Mouse (Mus musculus): ENCODE data around the gene Olfr893.
"Not testable (repeated sequence)": the region's sequence is repeated elsewhere in the genome, so short reads cannot be mapped to it uniquely, and the experiment has no call there.

The Olfr893 gene

DNA sequence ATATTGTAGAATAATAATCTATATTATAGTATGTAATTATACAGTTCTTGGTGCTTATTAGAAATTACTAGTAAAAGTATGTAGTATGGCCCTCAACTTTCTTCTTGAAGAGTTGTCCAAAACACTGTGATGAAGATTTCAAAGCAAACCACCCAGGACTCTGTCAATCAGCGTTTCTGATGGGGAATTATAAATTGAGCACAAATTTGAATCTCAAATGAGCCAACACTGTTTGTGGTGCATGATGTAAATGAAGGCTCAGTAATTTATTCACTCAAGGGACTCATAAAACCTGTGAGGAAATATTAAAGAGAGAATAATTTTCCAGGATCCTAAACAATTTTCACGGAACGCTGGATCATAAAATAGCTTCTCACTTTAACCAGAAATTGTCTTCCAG lies at the start of gene Olfr893:
TSS of gene Olfr893 (plus strand) at position 301 of the 400 bp plus-strand sequence.
- ATAC-seq (ENCODE audit: insufficient number of reproducible peaks, low FRiP score, low TSS enrichment): no peak

DNA sequence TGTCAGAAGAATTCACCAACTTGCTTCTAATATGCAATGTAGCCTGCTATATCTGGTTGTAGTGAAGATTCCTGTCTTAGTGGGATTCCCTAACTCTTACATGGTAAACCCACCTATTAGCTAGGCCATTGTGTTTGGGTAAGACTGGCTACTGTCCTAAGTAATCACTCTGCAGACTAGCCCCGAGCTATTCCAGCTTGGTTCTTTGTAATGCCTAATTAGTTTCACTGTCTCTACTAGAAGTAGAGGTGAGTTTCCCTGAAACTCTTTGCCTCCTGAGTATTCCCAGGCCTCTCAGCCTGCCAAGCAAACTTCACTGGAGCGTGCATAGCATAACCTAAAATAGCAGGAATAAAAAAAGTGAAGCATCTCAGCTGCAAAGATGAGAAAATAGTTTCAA lies 39.8 kb upstream of the Olfr893 start:
- ATAC-seq (ENCODE audit: insufficient number of reproducible peaks, low FRiP score, low TSS enrichment): not testable (repeated sequence)

DNA sequence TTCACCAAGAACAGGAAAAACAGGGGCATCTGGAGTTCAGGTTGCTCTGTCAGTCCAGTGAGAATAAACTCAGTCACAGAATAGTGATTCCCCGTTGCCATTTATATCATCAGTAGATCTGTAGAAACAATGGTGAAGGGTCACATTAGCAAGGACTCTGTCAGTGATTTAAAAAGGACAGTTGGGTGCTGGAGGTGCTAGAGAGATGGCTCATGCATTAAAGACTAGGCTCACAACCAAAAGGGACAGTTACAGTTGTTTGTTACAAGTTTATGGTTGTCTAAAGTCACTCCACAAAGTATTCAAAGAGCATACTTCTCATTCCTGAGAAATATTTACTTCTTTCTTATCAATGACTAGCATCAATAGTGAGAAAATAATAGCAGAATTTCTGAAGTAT lies 27.4 kb upstream of the Olfr893 start, which contains the start of gene Olfr891:
TSS of gene Olfr891 (minus strand) at position 101 of the 400 bp plus-strand sequence.
- no peak for ATAC-seq (ENCODE audit: insufficient number of reproducible peaks, low FRiP score, low TSS enrichment)

DNA sequence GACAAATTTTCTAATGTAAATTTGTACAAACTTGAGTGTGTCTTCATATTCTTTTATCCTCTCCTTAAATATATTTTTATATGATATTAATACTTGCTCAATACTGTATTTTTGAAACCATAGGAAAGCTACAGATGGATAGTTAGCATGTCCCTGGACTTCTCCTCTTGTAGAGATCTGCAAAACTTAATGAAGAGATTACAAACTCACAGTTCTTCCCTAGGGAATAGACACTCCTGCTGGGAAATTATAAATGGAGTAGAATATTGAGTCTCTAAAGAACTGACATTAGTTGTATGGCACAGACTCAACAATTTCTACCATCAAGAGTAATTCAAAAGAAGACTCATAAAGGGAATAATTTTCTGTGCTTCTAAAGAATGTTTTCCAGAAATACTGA lies 9.6 kb downstream of the Olfr893 start, which contains the start of gene Olfr894:
TSS of gene Olfr894 (plus strand) at position 301 of the 400 bp plus-strand sequence.
- no peak for ATAC-seq (ENCODE audit: insufficient number of reproducible peaks, low FRiP score, low TSS enrichment)

DNA sequence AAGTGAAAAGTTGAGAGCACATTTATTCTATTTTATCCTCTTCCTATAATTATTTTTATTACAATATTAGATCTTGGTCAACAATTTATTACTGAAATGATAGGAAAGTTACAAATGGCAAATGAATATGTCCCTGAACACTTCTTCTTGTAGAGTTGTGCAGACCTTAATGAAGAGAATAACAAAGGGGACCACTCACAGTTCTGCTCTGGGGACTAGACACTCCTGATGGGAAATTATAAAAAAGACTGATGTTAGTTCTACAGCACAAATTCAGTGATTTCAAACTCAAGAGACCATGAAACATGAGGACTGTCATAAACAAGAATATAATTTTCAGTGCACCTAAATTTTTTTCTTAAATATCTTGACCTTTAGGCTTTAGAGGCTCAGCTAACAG lies 44.3 kb downstream of the Olfr893 start, which contains the start of gene Olfr143:
TSS of gene Olfr143 (plus strand) at position 301 of the 400 bp plus-strand sequence.
- ATAC-seq (ENCODE audit: insufficient number of reproducible peaks, low FRiP score, low TSS enrichment): no peak
